Mouse (Mus musculus): ENCODE measurements at regions not wholly inside any gene's neighbourhood (a gene's known extent, or its start where the extent isn't known, plus 50 kb on each side); places are given as distances from the start of the nearest gene placed in this dataset.

- no peak for DNase-seq (ENCODE audit: low spot score)
These were observed 131.2 kb downstream of the Ptbp2 start for GRCm38 (mm10) chr3:119653007-119653565.

GRCm38 (mm10) chr3:119638633-119639032 lies 145.6 kb downstream of the Ptbp2 start:
- no peak for DNase-seq (ENCODE audit: low spot score)

- DNase-seq (ENCODE audit: low spot score): no peak
These were observed 148.6 kb downstream of the Ptbp2 start for GRCm38 (mm10) chr3:119635641-119636040.

GRCm38 (mm10) chr3:119633516-119633915 lies 150.8 kb downstream of the Ptbp2 start:
- no peak for DNase-seq (ENCODE audit: low spot score)

GRCm38 (mm10) chr3:119606116-119606515 lies 178.2 kb downstream of the Ptbp2 start:
- no peak for DNase-seq (ENCODE audit: low spot score)

- DNase-seq (ENCODE audit: low spot score): no peak
These were observed 195.3 kb downstream of the Ptbp2 start for GRCm38 (mm10) chr3:119588872-119589416.

- no peak for DNase-seq (ENCODE audit: low spot score)
These were observed 196.3 kb downstream of the Ptbp2 start for GRCm38 (mm10) chr3:119587971-119588370.

- DNase-seq (ENCODE audit: low spot score): no peak
These were observed 208.8 kb downstream of the Ptbp2 start for GRCm38 (mm10) chr3:119575516-119575915.

GRCm38 (mm10) chr3:119537884-119538283 lies 246.4 kb downstream of the Ptbp2 start:
- peak; percentile 31 for DNase-seq (ENCODE audit: low spot score)

- no peak for DNase-seq (ENCODE audit: low spot score)
These were observed 259.6 kb downstream of the Ptbp2 start for GRCm38 (mm10) chr3:119524510-119525123.

- no peak for DNase-seq (ENCODE audit: low spot score)
These were observed 271.7 kb downstream of the Ptbp2 start for GRCm38 (mm10) chr3:119512596-119512995.

- no peak for DNase-seq (ENCODE audit: low spot score)
These were observed 275.1 kb downstream of the Ptbp2 start for GRCm38 (mm10) chr3:119509132-119509531.

GRCm38 (mm10) chr3:119503471-119503972 lies 280.7 kb downstream of the Ptbp2 start:
- DNase-seq (ENCODE audit: low spot score): no peak

GRCm38 (mm10) chr3:119498711-119499110 lies 285.6 kb downstream of the Ptbp2 start:
- no peak for DNase-seq (ENCODE audit: low spot score)

GRCm38 (mm10) chr3:119497880-119498279 lies 286.4 kb downstream of the Ptbp2 start:
- no peak for DNase-seq (ENCODE audit: low spot score)

- DNase-seq (ENCODE audit: low spot score): no peak
These were observed 289.7 kb downstream of the Ptbp2 start for GRCm38 (mm10) chr3:119494580-119494979.

GRCm38 (mm10) chr3:119492627-119493026 lies 291.6 kb downstream of the Ptbp2 start:
- DNase-seq (ENCODE audit: low spot score): no peak

- peak; percentile 28 for DNase-seq (ENCODE audit: low spot score)
These were observed 294.9 kb downstream of the Ptbp2 start for GRCm38 (mm10) chr3:119489336-119489735.
